Mouse (Mus musculus) kidney, embryonic 15.5 days (tissue): ENCODE measurements around the gene Rapgef2. TPM values are rescaled to one million over a fixed set of nuclear protein-coding genes. Genes with fewer than 3 reads are reported as not detected.
"Not testable (repeated sequence)": the region's sequence is repeated elsewhere in the genome, so short reads cannot be mapped to it uniquely, and the experiment has no call there.

Experiments used
- ATAC-seq: fragments of 200-750 bp; cut with Nextera tagmentation; replicated peaks from 2 replicates; pipeline ENCODE4 v1.8.0; 2017; ENCODE audit warnings: moderate TSS enrichment; ENCODE audit not compliant: low FRiP score
- H3K27ac ChIP-seq: fragments of 300-500 bp; sonication (generic); 2 replicates; pipeline ENCODE4 v1.5.1; 2015; ENCODE audit warnings: mild to moderate bottlenecking, inconsistent platforms
- H3K27me3 ChIP-seq: fragments of 300-500 bp; sonication (generic); 2 replicates; pipeline ENCODE4 v1.6.1; 2015; ENCODE audit warnings: inconsistent platforms
- H3K36me3 ChIP-seq: fragments of 300-500 bp; sonication (generic); 2 replicates; pipeline ENCODE4 v1.6.1; 2015; ENCODE audit warnings: inconsistent platforms
- H3K4me1 ChIP-seq: fragments of 300-500 bp; sonication (generic); 2 replicates; pipeline ENCODE4 v1.6.1; 2015; ENCODE audit warnings: inconsistent platforms
- H3K4me2 ChIP-seq: fragments of 300-500 bp; sonication (generic); 2 replicates; pipeline ENCODE4 v1.6.1; 2015; ENCODE audit warnings: moderate library complexity, mild to moderate bottlenecking, inconsistent platforms
- H3K4me3 ChIP-seq: fragments of 300-500 bp; sonication (generic); replicated peaks from 2 replicates; pipeline ENCODE4 v1.5.1; 2015; ENCODE audit warnings: mild to moderate bottlenecking, inconsistent platforms
- H3K9ac ChIP-seq: fragments of 300-500 bp; sonication (generic); 2 replicates; pipeline ENCODE4 v1.6.1; 2015; ENCODE audit warnings: mild to moderate bottlenecking, inconsistent platforms
- H3K9me3 ChIP-seq: fragments of 300-500 bp; sonication (generic); replicated peaks from 2 replicates; pipeline ENCODE4 v1.6.1; 2016; ENCODE audit warnings: inconsistent platforms
- WGBS: fragments of 180-500 bp; shearing (Covaris S2); methylation state at CpG from one replicate; pipeline ENCODE4 v1.1.7; 2015; ENCODE audit warnings: mixed read lengths; 5-methylcytosine and 5-hydroxymethylcytosine counted together
- polyA plus RNA-seq: library from polyadenylated mRNA; unstranded; fragments of >200 nt; fragmentation: Nextera tagmentation; extraction: Ambion mirVana; gene quantifications from 2 replicates; pipeline ENCODE4 v1.2.1, GENCODE M21; 2015

Rapgef2 gene
- polyA plus RNA-seq, 1 experiment from 2014 or later: 5.4 TPM

DNA sequence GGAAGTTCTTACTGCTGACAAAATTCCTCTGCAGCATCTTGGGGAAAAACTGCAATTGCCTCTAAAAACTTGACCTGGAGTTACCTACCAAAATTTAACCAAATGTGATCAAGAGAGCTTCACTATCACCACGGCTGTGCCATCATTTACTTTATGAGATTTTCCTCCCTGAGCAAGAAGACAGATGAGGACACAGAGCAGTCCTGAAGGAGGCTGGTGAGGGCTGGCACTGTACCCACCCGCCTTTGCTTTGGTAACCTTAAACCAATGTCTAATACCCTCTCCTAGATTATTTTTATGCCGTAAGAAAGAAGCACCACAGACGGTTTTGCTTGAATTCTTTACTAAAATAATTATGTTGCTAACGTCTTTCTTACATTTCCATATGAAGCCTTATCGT is 112.1 kb downstream of the Rapgef2 start:
- H3K4me3 ChIP-seq: no peak overlapping the region
- no peak overlapping the region for H3K27ac ChIP-seq
- H3K4me1 ChIP-seq: peaks cover 18% of the 10 kb centered on the region
- H3K4me2 ChIP-seq: no peak overlapping the region
- WGBS: 78% methylated on average over 6 of the region's 6 CpGs
- H3K36me3 ChIP-seq: peaks cover 16% of the 10 kb centered on the region; the same call in 1 of the 2 replicates
- no peaks in the 10 kb centered on the region for H3K27me3 ChIP-seq
- H3K9ac ChIP-seq: no peak overlapping the region
- no peak for ATAC-seq
- no peaks in the 10 kb centered on the region for H3K9me3 ChIP-seq

DNA sequence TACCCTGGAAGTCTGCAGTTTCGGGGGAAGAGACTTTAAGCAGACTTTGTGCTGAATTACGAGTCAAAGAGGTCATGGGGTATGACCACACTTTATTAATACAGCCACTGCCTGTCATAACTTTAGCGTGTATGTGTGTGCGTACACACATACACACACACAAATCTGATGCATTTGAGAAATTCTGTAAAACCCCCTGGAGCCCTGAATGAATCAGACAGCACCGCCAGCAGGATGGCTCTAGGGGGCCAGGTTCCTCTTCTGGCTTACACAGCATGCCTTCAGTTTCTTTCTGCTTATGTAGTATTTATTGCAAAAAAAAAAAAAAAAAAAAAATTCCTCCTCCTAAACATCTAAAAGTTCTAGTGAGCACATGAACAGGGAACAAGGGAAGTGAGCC is 113.0 kb downstream of the Rapgef2 start:
- no peak for ATAC-seq
- WGBS: 80% methylated on average over 5 of the region's 5 CpGs
- no peaks in the 10 kb centered on the region for H3K27me3 ChIP-seq
- no peak overlapping the region for H3K4me3 ChIP-seq
- H3K36me3 ChIP-seq: peaks cover 16% of the 10 kb centered on the region; the same call in 1 of the 2 replicates
- no peaks in the 10 kb centered on the region for H3K9me3 ChIP-seq
- H3K4me2 ChIP-seq: no peak overlapping the region
- peaks cover 10% of the 10 kb centered on the region for H3K4me1 ChIP-seq
- H3K9ac ChIP-seq: no peak overlapping the region
- H3K27ac ChIP-seq: no peak overlapping the region

DNA sequence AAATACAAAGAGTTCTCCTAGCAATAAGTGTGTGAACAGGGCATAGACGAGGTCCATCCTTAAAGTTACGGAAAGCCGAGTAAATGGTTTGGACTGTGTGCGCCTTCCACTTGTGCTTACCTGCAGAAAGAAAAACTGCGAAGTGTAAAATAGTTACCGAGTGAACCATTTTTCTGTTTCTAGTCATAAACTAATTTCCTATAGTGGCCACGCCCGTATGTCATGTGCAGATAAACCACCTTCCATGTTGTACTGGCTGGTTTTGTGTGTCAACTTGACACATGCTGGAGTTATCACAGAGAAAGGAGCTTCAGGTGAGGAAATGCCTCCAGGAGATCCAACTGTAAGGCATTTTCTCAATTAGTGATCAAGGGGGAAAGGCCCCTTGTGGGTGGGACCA is 115.2 kb downstream of the Rapgef2 start:
- not testable (repeated sequence) for H3K27me3 ChIP-seq

DNA sequence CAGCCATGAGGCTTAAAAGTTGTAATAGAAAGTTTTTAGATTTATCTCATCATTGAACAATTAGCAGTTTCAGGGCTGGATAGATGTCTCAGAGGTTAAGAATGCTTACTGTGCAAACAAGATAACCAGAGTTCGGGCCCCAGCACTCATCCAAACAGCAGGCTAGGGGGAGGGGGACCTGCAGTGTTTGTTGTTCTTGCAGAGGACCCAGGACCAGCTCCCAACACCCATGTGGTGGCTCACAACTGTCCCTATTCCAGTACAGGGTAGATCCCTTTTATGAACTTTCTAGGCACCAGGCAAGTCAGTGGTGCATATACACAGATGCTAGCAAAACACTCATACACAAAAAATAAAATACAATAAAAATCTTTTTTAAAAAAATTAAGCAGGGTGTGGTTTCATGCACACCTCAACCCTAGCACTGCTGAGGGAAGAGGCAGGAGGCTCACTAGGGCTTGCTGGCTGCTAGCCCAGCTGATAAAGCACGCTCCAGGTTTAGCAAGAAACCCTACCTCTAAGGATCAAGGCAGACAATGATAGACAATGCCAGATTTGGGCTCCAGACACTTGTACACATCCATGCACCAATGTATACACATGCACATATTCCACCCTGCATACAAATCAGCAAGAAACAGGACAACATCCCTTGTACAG is 118.0 kb downstream of the Rapgef2 start:
- H3K4me2 ChIP-seq: no peak overlapping the region
- ATAC-seq: no peak
- no peak overlapping the region for H3K4me3 ChIP-seq
- no peaks in the 10 kb centered on the region for H3K9me3 ChIP-seq
- H3K9ac ChIP-seq: no peak overlapping the region
- H3K27me3 ChIP-seq: no peaks in the 10 kb centered on the region
- 0 out of 2 replicates have a peak, but pooled peaks cover 2% of the 10 kb centered on the region for H3K4me1 ChIP-seq
- peaks cover 16% of the 10 kb centered on the region; the same call in 1 of the 2 replicates for H3K36me3 ChIP-seq
- no peak overlapping the region for H3K27ac ChIP-seq
- WGBS: 71% methylated on average over 2 of the region's 2 CpGs

More for the DNA sequence above, 115.2 kb downstream of the Rapgef2 start:
- not testable (repeated sequence) for H3K4me2 ChIP-seq, H3K4me1 ChIP-seq, ATAC-seq, H3K9ac ChIP-seq, H3K4me3 ChIP-seq, H3K9me3 ChIP-seq, H3K27ac ChIP-seq
- WGBS: 94% methylated on average over 8 of the region's 8 CpGs
- H3K36me3 ChIP-seq: peaks cover 16% of the 10 kb centered on the region; the same call in 1 of the 2 replicates

DNA sequence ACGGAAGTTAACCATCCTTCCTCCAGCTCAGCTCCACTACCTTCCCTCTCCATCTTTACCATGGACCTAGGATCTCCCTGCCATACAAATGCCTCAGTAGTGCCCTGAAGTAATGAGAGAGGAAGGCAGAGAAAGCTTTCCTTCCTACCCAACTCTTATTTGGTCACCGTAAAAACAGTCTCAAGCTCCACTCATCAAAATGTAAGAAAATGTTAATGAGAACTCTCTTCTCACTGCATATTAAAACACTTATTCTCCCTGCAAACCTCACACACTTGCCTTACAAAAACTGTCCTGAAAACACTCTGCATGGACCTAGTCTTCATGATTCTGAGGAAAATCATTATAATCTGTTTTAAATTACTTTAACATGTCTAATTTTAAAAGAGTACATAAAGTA is 118.7 kb downstream of the Rapgef2 start:
- WGBS: 90% methylated on average over 2 of the region's 2 CpGs
- H3K4me1 ChIP-seq: 0 out of 2 replicates have a peak, but pooled peaks cover 2% of the 10 kb centered on the region
- no peaks in the 10 kb centered on the region for H3K27me3 ChIP-seq
- H3K4me2 ChIP-seq: no peak overlapping the region
- ATAC-seq: no peak
- no peak overlapping the region for H3K4me3 ChIP-seq
- no peaks in the 10 kb centered on the region for H3K9me3 ChIP-seq
- no peak overlapping the region for H3K9ac ChIP-seq
- no peak overlapping the region for H3K27ac ChIP-seq
- H3K36me3 ChIP-seq: peaks cover 15% of the 10 kb centered on the region; the same call in 1 of the 2 replicates

DNA sequence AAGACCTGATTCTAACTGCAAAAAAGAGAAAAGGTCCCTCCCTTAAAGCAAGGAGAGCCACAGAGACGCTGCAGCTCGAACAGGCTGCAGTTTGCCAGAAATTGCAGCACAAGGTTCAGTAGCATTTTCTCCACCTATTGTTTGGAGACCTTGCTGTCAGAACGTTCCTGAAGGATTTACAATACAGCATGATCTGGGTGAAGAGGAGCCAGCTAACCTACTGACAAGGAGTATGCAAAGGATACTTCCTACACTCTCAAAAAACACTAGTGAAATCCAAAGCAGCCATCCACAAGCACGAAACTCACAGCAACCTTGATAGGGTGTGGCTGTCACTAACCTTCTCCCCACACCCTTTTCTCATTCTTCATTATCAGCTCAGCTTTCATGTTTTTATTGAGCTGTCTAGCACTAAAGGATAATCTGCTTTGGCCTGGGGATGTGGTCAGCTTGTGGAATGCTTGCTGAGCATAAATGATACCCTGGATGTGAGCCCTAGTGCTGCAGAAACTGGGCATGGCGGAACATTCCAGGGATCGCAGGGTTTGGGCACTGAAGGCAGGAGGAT is 124.4 kb downstream of the Rapgef2 start:
- Histone ChIP-seq H3K9me3 (no peaks in the 10 kb centered on the region), H3K27ac (peak overlapping the region; percentile 64; the same call in 1 of the 2 replicates), H3K27me3 (no peaks in the 10 kb centered on the region), H3K9ac (no peak overlapping the region), H3K4me2 (0 out of 2 replicates have a peak overlapping the region, but pooled peaks have one; percentile 19), H3K4me1 (peaks cover 13% of the 10 kb centered on the region), H3K4me3 (no peak overlapping the region), H3K36me3 (no peaks in the 10 kb centered on the region; the same call in 1 of the 2 replicates)
- 55% methylated on average over 6 of the region's 6 CpGs for WGBS
- ATAC-seq: no peak

DNA sequence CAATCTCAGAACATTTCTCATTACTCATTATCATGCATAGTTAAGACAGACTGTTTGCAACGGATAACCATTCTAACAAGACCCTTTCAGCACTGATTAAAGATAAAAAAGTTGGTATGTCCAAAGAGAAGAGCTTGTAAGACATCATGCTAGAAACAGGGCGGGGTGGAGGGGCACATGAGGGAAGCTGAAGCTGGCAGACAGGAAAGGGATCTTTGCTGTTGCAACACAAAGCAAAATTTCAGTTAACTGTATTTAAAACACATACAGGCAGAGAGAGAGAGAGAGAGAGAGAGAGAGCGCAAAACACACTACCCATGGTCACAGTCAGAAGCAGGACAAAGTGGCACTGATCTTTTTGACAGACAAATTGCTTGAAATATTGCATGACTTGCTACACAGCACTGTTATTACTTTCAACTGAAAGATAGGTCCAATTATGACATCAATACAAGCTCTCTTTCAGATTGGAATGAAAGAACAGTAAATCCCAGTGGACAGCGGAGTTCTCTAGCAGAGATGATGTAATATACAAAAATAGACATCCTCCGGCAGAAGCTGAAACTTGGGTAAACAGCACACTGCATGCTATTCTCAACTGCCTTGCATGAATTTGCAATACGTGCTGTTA is 125.1 kb downstream of the Rapgef2 start:
- no peak; the same call in 1 of the 2 replicates for ATAC-seq
- 48% methylated on average over 6 of the region's 6 CpGs for WGBS

DNA sequence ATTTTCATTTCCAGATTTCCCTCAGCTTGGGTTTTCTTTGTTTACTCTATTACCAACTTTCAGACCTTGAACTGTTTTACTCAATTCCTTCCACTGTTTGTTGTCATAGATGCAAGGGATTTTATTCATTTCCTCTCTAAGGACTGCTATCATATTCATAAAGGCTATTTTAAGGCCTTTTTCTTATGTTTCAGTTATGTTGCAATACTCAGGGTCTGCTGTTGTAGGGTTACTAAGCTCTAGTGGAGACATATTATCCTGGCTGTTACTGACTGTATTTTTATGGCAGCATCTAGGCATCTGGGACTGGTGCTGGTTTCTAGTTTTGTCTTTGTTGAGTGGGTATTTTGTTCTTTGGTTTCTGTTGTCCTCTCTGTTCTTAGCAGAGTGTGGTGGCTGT is 128.1 kb downstream of the Rapgef2 start:
- Histone ChIP-seq H3K36me3 (no peaks in the 10 kb centered on the region; the same call in 1 of the 2 replicates), H3K4me2 (no peak overlapping the region), H3K4me1 (peaks cover 13% of the 10 kb centered on the region), H3K4me3 (no peak overlapping the region), H3K9me3 (no peaks in the 10 kb centered on the region), H3K27ac (no peak overlapping the region), H3K27me3 (no peaks in the 10 kb centered on the region), H3K9ac (no peak overlapping the region)
- ATAC-seq: no peak

More for the DNA sequence above, 125.1 kb downstream of the Rapgef2 start:
- Histone ChIP-seq H3K4me1 (peaks cover 13% of the 10 kb centered on the region), H3K4me3 (no peak overlapping the region), H3K36me3 (no peaks in the 10 kb centered on the region; the same call in 1 of the 2 replicates), H3K9me3 (no peaks in the 10 kb centered on the region), H3K9ac (no peak overlapping the region), H3K27me3 (no peaks in the 10 kb centered on the region), H3K27ac (peak overlapping the region; percentile 64; the same call in 1 of the 2 replicates), H3K4me2 (0 out of 2 replicates have a peak overlapping the region, but pooled peaks have one; percentile 19)

DNA sequence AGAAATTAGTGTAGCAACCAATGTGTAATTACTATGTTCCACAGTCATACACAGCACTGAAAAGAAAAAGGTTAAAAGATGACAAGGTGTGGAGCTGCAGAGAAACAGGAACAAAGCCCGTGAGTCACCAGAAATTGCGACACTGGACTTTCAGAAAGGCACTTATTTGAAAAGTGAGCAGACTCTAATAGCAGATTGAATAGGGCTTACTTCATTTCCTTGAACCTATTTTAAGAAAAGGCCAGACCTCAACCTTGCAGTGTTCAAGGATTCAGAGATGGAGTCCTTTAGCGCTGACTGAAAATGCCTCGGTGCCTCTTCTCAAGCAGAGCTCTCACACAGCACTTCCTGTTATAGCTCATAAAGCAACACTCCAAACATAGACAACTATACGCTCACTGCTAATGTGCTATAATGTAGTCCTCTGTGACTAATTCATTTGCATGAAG is 133.3 kb downstream of the Rapgef2 start:
- Histone ChIP-seq H3K9ac (no peak overlapping the region), H3K4me1 (no peaks in the 10 kb centered on the region), H3K27me3 (no peaks in the 10 kb centered on the region), H3K4me3 (no peak overlapping the region), H3K9me3 (no peaks in the 10 kb centered on the region), H3K4me2 (no peak overlapping the region), H3K36me3 (no peaks in the 10 kb centered on the region; the same call in 1 of the 2 replicates), H3K27ac (peak overlapping the region; percentile 29; the same call in 1 of the 2 replicates)
- 71% methylated on average over 5 of the region's 5 CpGs for WGBS
- ATAC-seq: no peak

DNA sequence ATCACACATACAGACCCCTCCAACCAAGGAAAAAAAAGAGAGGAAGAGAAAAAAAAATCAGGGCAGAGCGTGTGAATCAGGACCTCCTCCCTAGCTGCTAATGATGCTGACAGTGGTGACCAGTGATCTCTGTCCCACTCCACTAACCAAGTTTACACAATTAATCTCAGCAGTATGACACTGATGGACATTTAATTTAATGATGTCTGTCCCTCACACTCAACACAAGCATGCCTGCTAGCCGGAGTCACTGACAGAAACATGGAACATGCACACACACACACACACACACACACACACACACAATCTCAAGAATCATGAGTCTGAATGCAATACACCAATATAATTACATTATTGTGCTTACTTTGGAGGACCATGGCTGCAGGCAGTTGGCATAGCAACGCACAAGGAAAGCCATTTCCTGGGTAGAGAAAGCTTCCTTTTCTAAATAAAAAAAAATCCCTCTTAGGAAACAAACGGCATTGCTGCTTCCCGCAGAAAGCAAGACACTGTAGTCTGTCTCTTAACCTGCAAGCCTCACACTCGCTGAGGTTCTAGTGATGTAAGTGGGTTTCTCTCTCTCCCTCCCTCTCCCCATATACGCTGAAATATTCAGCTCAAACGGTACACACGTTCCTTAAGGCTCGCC is 140.8 kb downstream of the Rapgef2 start:
- 24% methylated on average over 10 of the region's 10 CpGs for WGBS
- H3K4me2 ChIP-seq: peak overlapping the region; percentile 50
- H3K9me3 ChIP-seq: no peaks in the 10 kb centered on the region
- no peaks in the 10 kb centered on the region for H3K27me3 ChIP-seq
- peaks cover 42% of the 10 kb centered on the region for H3K4me1 ChIP-seq
- peak overlapping the region; percentile 17 for H3K4me3 ChIP-seq
- peak overlapping the region; percentile 77 for H3K27ac ChIP-seq
- H3K9ac ChIP-seq: 0 out of 2 replicates have a peak overlapping the region, but pooled peaks have one; percentile 14
- peak; percentile 49 for ATAC-seq
- H3K36me3 ChIP-seq: no peaks in the 10 kb centered on the region

DNA sequence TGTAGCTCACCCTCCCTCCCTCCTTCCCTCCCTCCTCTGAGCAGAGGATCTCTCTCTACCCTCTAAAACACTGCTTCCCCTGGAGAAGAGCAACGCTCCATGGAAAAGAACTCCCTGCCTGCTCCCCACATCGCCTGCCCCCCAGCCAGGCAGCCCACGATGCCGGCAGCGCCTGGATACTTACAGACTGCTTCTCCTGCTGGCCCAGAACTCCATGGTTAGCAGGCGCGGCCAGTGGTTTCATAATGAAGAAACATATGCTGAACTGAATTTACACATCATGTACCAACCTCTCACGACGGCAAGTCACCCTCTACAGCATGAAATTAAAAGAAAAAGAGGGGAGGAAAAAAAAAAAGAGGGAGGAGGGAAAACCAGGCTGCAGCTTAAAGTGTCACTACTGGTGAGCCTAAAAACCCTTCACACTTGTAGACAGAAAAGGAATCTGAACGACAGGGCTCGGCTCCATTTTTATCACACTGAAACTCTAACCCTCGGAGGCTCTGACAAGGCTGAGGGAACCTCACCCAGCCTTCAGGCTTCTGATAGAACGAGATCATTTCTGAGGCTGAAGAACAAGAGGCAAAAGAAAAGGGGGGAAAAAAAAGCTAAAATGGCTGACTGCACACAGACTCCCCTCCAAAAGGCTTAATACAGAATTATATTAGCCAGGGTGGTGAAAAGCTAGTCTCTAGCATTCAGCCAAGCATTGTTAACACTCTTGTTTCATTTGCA is 141.5 kb downstream of the Rapgef2 start:
- H3K9ac ChIP-seq: 0 out of 2 replicates have a peak overlapping the region, but pooled peaks have one; percentile 14
- H3K27ac ChIP-seq: peak overlapping the region; percentile 77
- H3K9me3 ChIP-seq: no peaks in the 10 kb centered on the region
- peaks cover 49% of the 10 kb centered on the region for H3K4me1 ChIP-seq
- H3K36me3 ChIP-seq: no peaks in the 10 kb centered on the region
- WGBS: 19% methylated on average over 13 of the region's 13 CpGs
- H3K4me3 ChIP-seq: peak overlapping the region; percentile 17
- no peaks in the 10 kb centered on the region for H3K27me3 ChIP-seq
- peak; percentile 40; the same call in 1 of the 2 replicates for ATAC-seq
- peak overlapping the region; percentile 50 for H3K4me2 ChIP-seq
